Mouse (Mus musculus) midbrain, postnatal 0 days (tissue): Measurements from ENCODE around the gene C9orf72. TPM values are rescaled to one million over a fixed set of nuclear protein-coding genes. Genes with fewer than 3 reads are reported as not detected.

ENCODE experiments used
- ATAC-seq: fragments of 200-750 bp; cut with Nextera tagmentation; 2 replicates; pipeline ENCODE4 v1.8.0; 2017; ENCODE audit warnings: moderate number of reproducible peaks, mild to moderate bottlenecking, moderate TSS enrichment, moderate library complexity; ENCODE audit not compliant: low FRiP score
- DNase-seq: peaks from one replicate; pipeline ENCODE4 v3.0.0-alpha.2; 2015; ENCODE audit warnings: low spot score
- H3K27ac ChIP-seq: fragments of 300-500 bp; sonication (generic); 2 replicates; pipeline ENCODE4 v1.5.1; 2014; ENCODE audit warnings: low read depth, mild to moderate bottlenecking, low read length, mixed read lengths
- H3K27me3 ChIP-seq: fragments of 300-500 bp; sonication (generic); 2 replicates; pipeline ENCODE4 v1.6.1; 2014; ENCODE audit warnings: low read length, control low read depth, mixed read lengths; ENCODE audit not compliant: insufficient read depth
- H3K36me3 ChIP-seq: fragments of 300-500 bp; sonication (generic); 2 replicates; pipeline ENCODE4 v1.6.1; 2014; ENCODE audit warnings: low read length, control low read depth, mixed read lengths; ENCODE audit not compliant: insufficient read depth
- H3K4me1 ChIP-seq: fragments of 300-500 bp; sonication (generic); 2 replicates; pipeline ENCODE4 v1.6.1; 2014; ENCODE audit warnings: mild to moderate bottlenecking, control low read depth, antibody characterized with exemption, low read length, mixed read lengths; ENCODE audit not compliant: insufficient read depth
- H3K4me2 ChIP-seq: fragments of 300-500 bp; sonication (generic); 2 replicates; pipeline ENCODE4 v1.6.1; 2014; ENCODE audit warnings: low read depth, mild to moderate bottlenecking, low read length, mixed read lengths; ENCODE audit not compliant: poor library complexity, severe bottlenecking
- H3K4me3 ChIP-seq: fragments of 300-500 bp; sonication (generic); 2 replicates; pipeline ENCODE4 v1.5.1; 2014; ENCODE audit warnings: low read depth, mild to moderate bottlenecking, low read length, moderate library complexity
- H3K9ac ChIP-seq: fragments of 300-500 bp; sonication (generic); replicated peaks from 2 replicates; pipeline ENCODE4 v1.6.1; 2014; ENCODE audit warnings: mild to moderate bottlenecking, low read length, moderate library complexity, mixed read lengths; ENCODE audit not compliant: poor library complexity, severe bottlenecking
- H3K9me3 ChIP-seq: fragments of 300-500 bp; sonication (generic); 2 replicates; pipeline ENCODE4 v1.6.1; 2016; ENCODE audit warnings: low read length, control low read depth
- CTCF ChIP-seq: IDR thresholded peaks from 2 replicates; pipeline ENCODE4 v1.5.1; 2016; ENCODE audit warnings: antibody characterized with exemption, mild to moderate bottlenecking
- WGBS: fragments of 180-500 bp; shearing (Covaris S2); extraction: QIAGEN DNeasy Blood & Tissue Kit; methylation state at CpG from one replicate; pipeline ENCODE4 v1.1.7; 2014; 5-methylcytosine and 5-hydroxymethylcytosine counted together
- polyA plus RNA-seq: library from polyadenylated mRNA; unstranded; fragments of >200 nt; fragmentation: Nextera tagmentation; extraction: Ambion mirVana; gene quantifications from 2 replicates; pipeline ENCODE4 v1.2.1, GENCODE M21; 2015
- total RNA-seq: library from RNA; depleted of rRNA; stranded (reverse); fragments of >200 nt; gene quantifications from 2 replicates; pipeline ENCODE4 v1.2.3, GENCODE M21; 2014

C9orf72 gene
- total and polyA plus RNA-seq, 2 experiments from 2014 or later, result 49.7 to 54.4 TPM

DNA sequence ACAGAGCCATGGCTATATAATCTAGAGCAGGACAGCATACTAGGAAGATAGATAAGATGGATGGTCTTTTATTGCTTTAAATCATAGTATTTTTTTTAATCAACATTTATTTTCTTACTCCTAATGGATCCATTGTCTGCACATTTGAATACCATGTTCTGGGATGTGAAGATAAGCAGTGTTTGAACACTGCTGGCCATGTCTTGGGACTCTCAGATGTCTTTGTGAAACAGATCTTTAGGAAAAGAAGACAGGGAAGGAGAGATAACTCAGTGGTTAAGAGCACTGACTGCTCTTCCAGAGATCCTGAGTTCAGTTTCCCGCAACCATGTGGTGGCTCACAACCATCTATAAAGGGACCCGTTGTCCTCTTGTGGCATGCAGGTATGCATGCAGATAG is 10.3 kb upstream of the C9orf72 start:
- no peak for DNase-seq
- 92% methylated on average over 2 of the region's 2 CpGs for WGBS

DNA sequence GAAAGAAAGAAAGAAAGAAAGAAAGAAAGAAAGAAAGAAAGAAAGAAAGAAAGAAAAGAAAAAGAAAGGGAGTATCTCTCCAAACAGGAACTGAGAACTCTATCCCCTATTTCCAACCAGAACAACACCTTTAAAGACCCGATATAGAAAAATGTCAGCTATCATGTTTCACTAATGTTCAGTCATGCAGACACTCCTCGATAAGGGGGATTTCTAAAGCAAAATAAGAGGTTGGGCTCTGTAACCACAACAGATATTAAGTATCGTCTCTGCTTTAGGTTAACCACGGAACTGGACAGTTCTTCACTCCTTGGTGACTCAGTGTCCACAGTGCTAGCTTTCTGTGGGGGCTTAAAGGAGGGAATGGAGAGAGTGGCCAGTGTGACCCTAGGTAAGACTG is 2.3 kb upstream of the C9orf72 start:
- ATAC-seq, result no peak
- Histone ChIP-seq H3K9me3 (no peaks in the 10 kb centered on the region), H3K4me1 (no peaks in the 10 kb centered on the region), H3K27me3 (no peaks in the 10 kb centered on the region), H3K9ac (no peak overlapping the region), H3K4me2 (no peak overlapping the region), H3K4me3 (no peak overlapping the region), H3K27ac (no peak overlapping the region), H3K36me3 (no peaks in the 10 kb centered on the region)
- 82% methylated on average over 4 of the region's 4 CpGs for WGBS
- DNase-seq, result no peak
- no peak for TF ChIP-seq CTCF

More for the DNA sequence above, 10.3 kb upstream of the C9orf72 start:
- ATAC-seq, result no peak
- Histone ChIP-seq H3K27me3 (no peaks in the 10 kb centered on the region), H3K9ac (no peak overlapping the region), H3K4me3 (no peak overlapping the region), H3K4me1 (no peaks in the 10 kb centered on the region), H3K27ac (no peak overlapping the region), H3K4me2 (no peak overlapping the region), H3K36me3 (no peaks in the 10 kb centered on the region), H3K9me3 (no peaks in the 10 kb centered on the region)
- no peak for TF ChIP-seq CTCF

DNA sequence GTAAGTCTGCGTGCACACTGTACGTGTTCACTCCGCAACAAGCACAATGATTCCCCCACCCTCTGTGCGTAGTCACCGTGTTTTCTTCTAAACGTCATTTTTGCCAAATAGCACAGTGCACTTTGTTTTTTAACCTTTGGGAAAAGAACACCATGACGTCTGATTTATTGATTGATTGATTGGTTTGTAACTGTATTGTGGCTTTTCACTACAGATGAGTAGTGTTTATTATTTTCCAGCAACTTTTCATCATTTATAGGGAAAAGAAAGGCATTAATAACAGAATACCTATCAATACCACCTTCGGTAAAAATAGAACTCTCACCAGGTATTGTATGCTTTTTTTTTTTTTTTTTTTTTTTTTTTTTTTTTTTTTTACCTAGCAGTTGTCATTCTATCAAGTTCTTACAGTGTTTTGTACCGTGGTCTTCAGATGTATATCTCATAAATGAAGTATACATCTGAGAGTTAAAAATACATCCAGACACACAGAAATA is 569 bp upstream of the C9orf72 start:
- DNase-seq (no peak), ATAC-seq (peak; percentile 73)
- Histone ChIP-seq H3K4me2 (peak overlapping the region; percentile 82), H3K9me3 (no peaks in the 10 kb centered on the region), H3K4me1 (no peaks in the 10 kb centered on the region), H3K4me3 (peak overlapping the region; percentile 93), H3K36me3 (no peaks in the 10 kb centered on the region), H3K27me3 (no peaks in the 10 kb centered on the region), H3K9ac (peak overlapping the region; percentile 80), H3K27ac (peak overlapping the region; percentile 78)
- 10% methylated on average over 9 of the region's 9 CpGs for WGBS
- no peak for TF ChIP-seq CTCF

DNA sequence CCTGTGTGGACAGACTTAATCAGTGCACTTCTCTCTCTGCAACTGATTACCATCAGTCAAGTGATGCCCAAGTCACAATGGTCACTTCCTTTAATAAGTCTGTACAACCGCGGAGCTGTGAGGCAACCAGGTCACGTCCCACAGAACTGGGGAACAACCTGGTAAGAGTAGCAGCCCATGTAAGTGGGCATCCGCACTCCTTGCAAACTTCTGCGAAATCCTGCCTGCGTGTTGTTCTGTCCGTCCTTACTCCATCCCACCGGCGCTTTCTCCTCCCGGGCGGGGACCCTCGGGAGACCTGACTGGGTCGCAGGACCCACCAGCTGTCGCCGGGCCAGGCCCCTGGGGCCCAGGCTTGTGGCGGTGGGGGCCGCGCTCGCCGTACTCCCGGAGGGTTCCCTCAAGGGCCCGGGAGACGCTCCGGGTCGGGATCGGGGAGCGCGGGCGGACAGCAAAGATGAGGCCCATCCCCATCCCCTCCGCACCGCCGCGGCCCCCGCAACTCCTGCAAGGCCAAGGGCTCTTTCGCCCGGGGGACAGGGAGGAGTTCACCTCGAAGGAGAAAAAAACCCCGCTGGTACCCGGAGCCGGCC is 738 bp downstream of the C9orf72 start:
- Histone ChIP-seq H3K4me3 (peak overlapping the region; percentile 93), H3K27me3 (no peaks in the 10 kb centered on the region), H3K9me3 (no peaks in the 10 kb centered on the region), H3K4me2 (peak overlapping the region; percentile 82), H3K27ac (peak overlapping the region; percentile 78), H3K36me3 (no peaks in the 10 kb centered on the region), H3K4me1 (no peaks in the 10 kb centered on the region), H3K9ac (peak overlapping the region; percentile 80)
- TF ChIP-seq CTCF, result no peak
- ATAC-seq (peak; percentile 69), DNase-seq (peak; percentile 14)
- under 1% methylated on average over 35 of the region's 40 CpGs for WGBS

DNA sequence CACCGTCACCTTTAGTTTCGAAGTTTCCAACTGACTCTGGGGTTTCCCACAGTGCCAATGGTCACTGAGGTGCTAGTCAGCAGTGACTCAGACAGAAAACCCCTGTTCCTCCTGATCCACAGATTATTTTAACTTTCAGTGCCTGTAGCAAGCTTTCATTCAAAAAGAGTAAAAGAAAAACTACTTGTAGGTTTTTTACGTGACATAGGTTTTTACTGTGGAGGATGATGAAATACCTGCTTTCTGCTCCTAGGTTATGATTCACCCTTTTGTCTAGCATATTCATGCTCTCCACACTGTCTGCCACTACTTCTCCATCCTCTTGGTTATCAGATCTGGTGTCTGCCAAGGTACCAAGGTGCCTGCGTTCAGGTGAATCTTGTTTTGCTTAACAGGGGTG is 1.9 kb downstream of the C9orf72 start:
- no peak overlapping the region for H3K9ac ChIP-seq
- no peaks in the 10 kb centered on the region for H3K9me3 ChIP-seq
- H3K36me3 ChIP-seq, result no peaks in the 10 kb centered on the region
- no peak overlapping the region for H3K27ac ChIP-seq
- no peak for TF ChIP-seq CTCF
- H3K4me3 ChIP-seq, result no peak overlapping the region
- 0 out of 2 replicates have a peak overlapping the region, but pooled peaks have one; percentile 82 for H3K4me2 ChIP-seq
- ATAC-seq, result no peak
- WGBS, result 90% methylated on average over 4 of the region's 4 CpGs
- H3K4me1 ChIP-seq, result no peaks in the 10 kb centered on the region
- no peaks in the 10 kb centered on the region for H3K27me3 ChIP-seq
- DNase-seq, result no peak

DNA sequence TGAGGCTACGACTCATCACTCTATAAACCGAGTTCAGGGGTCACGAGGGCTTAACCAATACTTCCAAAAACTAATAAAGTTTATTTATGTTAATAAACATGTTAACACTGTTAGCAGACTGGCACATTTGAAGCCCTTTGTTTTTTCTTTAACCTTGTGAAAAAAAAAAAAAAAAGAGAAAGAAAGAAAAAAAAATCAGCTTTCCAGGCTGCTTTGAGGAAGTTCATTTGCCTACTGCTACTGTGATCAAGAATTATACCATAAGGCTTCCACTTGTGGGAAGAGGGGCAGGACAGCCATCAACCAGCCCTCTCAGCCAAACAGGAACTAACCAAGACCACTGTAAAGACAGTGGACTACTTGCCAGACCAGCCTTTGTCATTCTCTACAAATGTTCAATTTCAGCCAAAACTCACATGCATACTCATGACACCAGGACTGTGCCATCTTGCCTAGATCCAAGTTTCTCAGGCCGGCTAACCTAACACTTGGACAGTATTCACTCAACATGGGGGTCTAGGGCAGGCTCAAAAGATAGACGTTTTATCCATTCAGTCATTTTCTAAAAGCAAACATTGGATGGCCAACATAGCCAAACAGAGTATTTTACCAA is 2.5 kb downstream of the C9orf72 start:
- Histone ChIP-seq H3K9ac (no peak overlapping the region), H3K36me3 (no peaks in the 10 kb centered on the region), H3K9me3 (no peaks in the 10 kb centered on the region), H3K4me3 (no peak overlapping the region), H3K27ac (no peak overlapping the region), H3K4me2 (no peak overlapping the region), H3K27me3 (no peaks in the 10 kb centered on the region), H3K4me1 (no peaks in the 10 kb centered on the region)
- DNase-seq, result no peak
- no peak for TF ChIP-seq CTCF
- ATAC-seq, result no peak
- 86% methylated on average over 5 of the region's 5 CpGs for WGBS
